Mouse (Mus musculus) CH12.LX (cell line): ENCODE data around the gene H2al1h.

Source experiments
- CTCF ChIP-seq, 2 experiments: IDR thresholded peaks in 1 of 2; conservative IDR thresholded peaks in 1 of 2; 2 replicates each; pipeline ENCODE4 v1.5.1; 2011 to 2012; ENCODE audit warnings: low read depth in 2 of 2, low read length in 2 of 2, improper control_type of control experiment in 1 of 2, inconsistent platforms in 1 of 2, mild to moderate bottlenecking in 1 of 2, moderate library complexity in 1 of 2
- E2F4 ChIP-seq: IDR thresholded peaks from 2 replicates; pipeline ENCODE4 v1.6.1; 2011; ENCODE audit warnings: low read depth, low read length, improper control_type of control experiment; ENCODE audit not compliant: insufficient replicate concordance
- EP300 ChIP-seq: IDR thresholded peaks from 2 replicates; pipeline ENCODE4 v1.6.1; 2011; ENCODE audit warnings: low read length, improper control_type of control experiment
- JUN ChIP-seq: IDR thresholded peaks from 2 replicates; pipeline ENCODE4 v1.6.1; 2011; ENCODE audit warnings: low read depth, mild to moderate bottlenecking, low read length, improper control_type of control experiment, moderate library complexity; ENCODE audit not compliant: insufficient read depth
- MEF2A ChIP-seq: IDR thresholded peaks from 2 replicates; pipeline ENCODE4 v1.6.1; 2014; ENCODE audit warnings: low read depth, mild to moderate bottlenecking, inconsistent platforms, low read length, improper control_type of control experiment, borderline replicate concordance
- POLR2A ChIP-seq: IDR thresholded peaks from 2 replicates; pipeline ENCODE4 v1.6.1; 2011; ENCODE audit warnings: low read depth, mild to moderate bottlenecking, improper control_type of control experiment, low read length
- POLR2AphosphoS2 ChIP-seq: IDR thresholded peaks from 2 replicates; pipeline ENCODE4 v1.6.1; 2011; ENCODE audit warnings: low read depth, low read length, improper control_type of control experiment
- TBP ChIP-seq: conservative IDR thresholded peaks from 2 replicates; pipeline ENCODE4 v1.6.1; 2011; ENCODE audit warnings: low read depth, low read length, improper control_type of control experiment
- ZMIZ1 ChIP-seq: IDR thresholded peaks from 2 replicates; pipeline ENCODE4 v1.6.1; 2012; ENCODE audit warnings: low read depth, mild to moderate bottlenecking, inconsistent platforms, low read length, improper control_type of control experiment

GRCm38 (mm10) chrX:11273190-11273589 lies 48.1 kb upstream of the H2al1h start:
- TF ChIP-seq E2F4 = no peak
- no peak for TF ChIP-seq POLR2AphosphoS2
- no peak for TF ChIP-seq CTCF (conservative IDR thresholded peaks at IDR 0.05 in 1 of 2, IDR thresholded peaks at IDR 0.05 in 1 of 2; ENCODE audit: low read depth in 2 of 2, low read length in 2 of 2)
- no peak for TF ChIP-seq POLR2A
- no peak for TF ChIP-seq MEF2A
- no peak for TF ChIP-seq ZMIZ1
- no peak for TF ChIP-seq EP300
- no peak for TF ChIP-seq JUN
- no peak for TF ChIP-seq TBP
